Mouse (Mus musculus): Measurements from ENCODE around the gene Foxn2.

- TF ChIP-seq CTCF (IDR thresholded peaks at IDR 0.05; ENCODE audit: borderline replicate concordance, insufficient read depth, low read length) (no peak), POLR2A (IDR thresholded peaks at IDR 0.05; ENCODE audit: low read depth, low read length) (no peak)
Observed at GRCm38 (mm10) chr17:88420426-88420825, 20.1 kb upstream of the Foxn2 start.
